Mouse (Mus musculus) stomach, postnatal 0 days (tissue): ENCODE data around the gene Slc44a1.

Experiments used
- CTCF ChIP-seq: IDR thresholded peaks from 2 replicates; pipeline ENCODE4 v1.5.1; 2016; ENCODE audit warnings: antibody characterized with exemption, low read depth, mild to moderate bottlenecking, moderate library complexity
- EP300 ChIP-seq: optimal IDR thresholded peaks from 2 replicates; pipeline ENCODE3; 2016; ENCODE audit warnings: antibody characterized with exemption

DNA sequence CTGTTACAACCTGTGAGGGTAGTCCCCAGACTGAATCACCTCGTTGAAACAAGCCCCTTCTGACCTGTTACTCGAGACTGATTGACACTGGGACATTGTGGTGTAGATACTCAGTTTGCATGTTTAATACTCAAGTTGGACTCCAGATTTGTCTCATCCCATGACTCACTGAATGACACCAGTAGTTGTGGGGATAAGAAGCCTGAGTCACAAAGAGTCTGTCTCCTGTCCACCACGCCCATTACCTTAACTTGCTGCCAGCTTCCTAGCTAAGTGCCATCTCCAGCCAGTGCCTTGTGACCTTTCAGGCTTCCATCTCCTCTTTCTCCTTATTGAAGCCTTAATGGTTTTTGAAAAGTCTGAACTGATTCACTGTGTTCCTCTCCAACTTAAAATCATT is 6.0 kb downstream of the Slc44a1 start:
- TF ChIP-seq CTCF (no peak), EP300 (no peak)
